Mouse (Mus musculus): ENCODE results near the gene Igsf23.

- no peak for TF ChIP-seq CTCF (IDR thresholded peaks at IDR 0.05; ENCODE audit: borderline replicate concordance, control insufficient read depth, extremely low read depth, insufficient read depth, low read length, poor library complexity)
- no peak for TF ChIP-seq POLR2A (IDR thresholded peaks at IDR 0.05; ENCODE audit: control insufficient read depth, extremely low read depth, insufficient read depth, low read length, poor library complexity)
Measured at GRCm38 (mm10) chr7:19920166-19920505, 30.4 kb downstream of the Igsf23 start.

Measured in thymus, adult 2 months (tissue).